Mouse (Mus musculus) thymus, postnatal 25 days (tissue): ENCODE measurements around the gene Tmed1.
"Not testable (repeated sequence)": the region's sequence is repeated elsewhere in the genome, so short reads cannot be mapped to it uniquely, and the experiment has no call there.

Experiments used
- DNase-seq: peaks from one replicate; pipeline ENCODE4 v3.0.0; 2022

Tmed1 gene

DNA sequence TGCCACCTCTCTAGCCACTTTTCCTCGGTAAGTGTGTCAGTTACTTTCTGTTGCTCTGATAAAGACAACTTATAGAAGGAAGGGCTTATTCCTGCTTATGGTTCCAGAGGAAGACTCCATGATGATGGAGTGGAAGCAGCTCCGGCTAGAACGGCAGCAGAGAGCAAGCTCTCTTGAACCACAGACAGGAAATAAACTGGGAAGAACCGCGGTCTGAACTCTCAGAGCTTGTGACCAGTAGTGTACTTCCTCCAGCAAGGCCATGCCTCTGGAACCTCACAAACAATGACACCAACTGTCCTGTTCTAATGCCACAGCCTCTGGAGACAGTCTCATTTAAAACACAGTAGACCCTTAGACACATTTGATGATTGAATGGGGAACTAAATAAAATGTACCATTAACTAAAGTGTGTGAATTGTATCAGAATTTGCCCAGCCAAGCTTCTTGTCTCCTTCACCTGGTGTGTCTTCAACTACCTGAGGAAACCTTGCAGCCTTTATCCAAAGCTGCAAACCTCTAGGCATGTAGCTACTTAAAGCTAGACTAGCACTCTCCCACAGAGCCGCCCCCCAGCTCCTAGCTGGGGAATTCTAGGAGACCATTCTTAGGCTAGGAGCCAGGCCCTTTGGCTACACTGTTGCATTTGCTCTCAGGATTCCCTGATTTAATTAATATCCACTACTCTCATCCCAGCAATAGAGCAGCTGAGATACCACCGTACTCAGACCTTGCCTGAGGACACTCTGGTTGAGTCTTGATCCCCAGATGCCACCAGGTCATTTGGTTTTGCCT lies 15.3 kb upstream of the Tmed1 start:
- peak; percentile 19 for DNase-seq

DNA sequence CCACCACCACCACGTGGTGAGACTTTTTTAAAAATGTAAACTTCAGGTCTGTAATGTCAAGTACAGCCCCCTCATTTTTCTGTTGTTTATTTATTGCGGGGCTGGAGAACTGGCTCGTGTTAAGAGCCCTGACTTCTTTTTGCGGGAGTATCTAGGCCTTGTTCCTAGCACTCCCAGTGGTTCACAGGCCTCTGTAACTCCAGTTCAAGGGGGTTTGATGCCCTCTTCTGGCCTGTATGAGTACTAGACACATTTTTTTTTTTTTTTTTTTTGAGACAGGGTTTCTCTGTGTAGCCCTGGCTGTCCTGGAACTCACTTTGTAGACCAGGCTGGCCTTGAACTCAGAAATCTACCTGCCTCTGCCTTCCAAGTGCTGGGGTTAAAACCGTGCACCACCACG lies 8.6 kb upstream of the Tmed1 start:
- DNase-seq, result not testable (repeated sequence)

DNA sequence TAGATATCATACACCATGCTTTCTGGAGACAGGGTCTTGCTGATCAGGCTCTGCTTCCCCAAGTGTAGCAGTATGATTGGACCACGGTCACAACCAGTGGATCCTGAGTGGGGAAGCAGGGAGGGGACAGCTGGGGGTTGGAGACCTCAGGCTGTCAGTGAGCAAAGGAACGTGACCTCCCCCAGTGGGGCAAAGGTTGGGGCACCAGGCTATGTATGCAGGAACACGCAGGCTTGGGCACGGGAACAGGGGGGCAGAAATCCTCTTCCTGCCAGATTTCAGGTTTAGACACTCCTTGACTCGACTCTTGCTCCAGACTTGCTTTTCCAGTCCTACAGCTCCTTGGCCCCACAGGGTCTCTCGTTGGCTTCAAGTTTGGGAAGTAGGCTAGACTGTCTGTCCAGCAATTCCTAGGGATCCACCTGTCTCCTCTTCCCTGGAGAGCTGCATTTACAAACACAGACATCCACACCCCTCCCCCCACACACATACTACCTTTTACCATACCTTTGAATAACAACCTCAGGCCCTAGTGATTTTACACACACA lies 8.0 kb upstream of the Tmed1 start:
- no peak for DNase-seq

DNA sequence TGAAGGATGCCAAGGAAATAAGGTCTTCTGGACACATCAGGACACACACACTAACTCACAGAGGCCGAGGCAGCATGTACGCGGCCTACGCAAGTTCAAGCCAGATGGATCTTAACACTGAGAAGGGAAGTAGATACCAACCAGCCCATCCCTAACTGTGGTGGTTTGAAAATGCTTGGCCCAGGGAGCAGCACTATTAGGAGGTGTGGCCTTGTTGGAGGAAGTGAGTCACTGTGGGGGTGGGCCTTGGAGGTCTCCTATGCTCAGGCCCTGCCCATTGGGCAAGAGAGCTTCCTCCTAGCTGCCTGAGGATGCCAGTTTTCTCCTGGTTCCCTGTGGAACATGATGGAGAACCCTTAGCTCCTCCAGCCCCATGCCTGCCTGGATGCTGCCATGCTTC lies 3.4 kb upstream of the Tmed1 start:
- no peak for DNase-seq

DNA sequence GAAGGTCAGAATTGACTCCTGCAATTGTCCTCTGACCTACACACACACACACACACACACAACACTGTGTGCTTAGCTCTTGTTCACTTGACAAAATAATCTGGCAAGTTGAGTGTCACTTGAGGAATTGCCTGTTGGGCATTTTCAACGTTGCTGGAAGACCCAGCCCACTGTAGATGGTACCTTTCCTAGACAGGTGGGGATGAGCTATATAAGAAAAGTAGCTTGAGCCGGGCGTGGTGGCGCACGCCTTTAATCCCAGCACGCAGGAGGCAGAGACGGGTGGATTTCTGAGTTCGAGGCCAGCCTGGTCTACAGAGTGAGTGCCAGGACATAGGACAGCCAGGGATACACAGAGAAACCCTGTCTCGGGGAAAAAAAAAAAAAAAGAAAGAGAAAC lies 1.0 kb upstream of the Tmed1 start:
- DNase-seq, result no peak

DNA sequence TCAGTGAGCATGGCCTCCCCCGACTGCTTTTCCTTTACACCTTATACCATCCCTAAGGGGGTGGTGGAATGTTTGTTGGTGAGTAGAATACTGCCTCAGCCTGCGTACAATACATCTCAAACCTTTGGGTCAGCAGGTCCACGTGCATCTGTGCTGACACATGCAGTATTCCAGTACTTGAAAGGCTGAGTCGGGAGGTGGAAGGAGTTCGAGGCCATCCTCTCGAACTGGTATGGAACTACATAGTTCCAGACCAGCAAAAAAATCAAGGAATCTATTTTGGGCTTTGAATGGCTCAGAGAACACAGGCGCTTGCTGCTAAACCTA lies 600 bp upstream of the Tmed1 start:
- DNase-seq, result no peak

DNA sequence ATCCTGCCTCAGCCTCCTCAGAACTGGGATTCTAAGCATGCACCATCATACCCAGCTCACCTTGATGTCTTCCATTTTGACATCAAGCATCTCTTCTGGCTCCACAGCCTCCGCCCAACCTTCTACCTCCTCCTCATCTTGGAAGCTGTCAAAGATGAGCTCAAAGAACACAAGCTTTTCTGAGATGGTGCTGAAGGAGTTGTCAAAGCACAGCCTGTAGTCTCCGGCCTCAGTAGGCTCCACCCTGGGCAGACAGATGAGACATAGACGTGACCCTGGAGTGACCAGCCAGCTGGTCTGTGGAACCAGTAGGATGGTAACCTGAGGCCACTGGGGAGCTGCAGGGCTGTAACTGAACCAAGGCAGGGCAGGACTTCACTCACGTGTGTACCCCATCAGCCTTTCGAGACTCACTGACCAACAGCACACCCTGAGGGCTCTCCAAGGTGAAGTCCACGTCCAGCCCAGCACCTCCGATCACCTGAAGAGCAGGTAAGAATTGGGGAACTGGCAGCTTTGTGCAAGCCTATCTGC lies 1.1 kb downstream of the Tmed1 start:
- DNase-seq, result no peak

DNA sequence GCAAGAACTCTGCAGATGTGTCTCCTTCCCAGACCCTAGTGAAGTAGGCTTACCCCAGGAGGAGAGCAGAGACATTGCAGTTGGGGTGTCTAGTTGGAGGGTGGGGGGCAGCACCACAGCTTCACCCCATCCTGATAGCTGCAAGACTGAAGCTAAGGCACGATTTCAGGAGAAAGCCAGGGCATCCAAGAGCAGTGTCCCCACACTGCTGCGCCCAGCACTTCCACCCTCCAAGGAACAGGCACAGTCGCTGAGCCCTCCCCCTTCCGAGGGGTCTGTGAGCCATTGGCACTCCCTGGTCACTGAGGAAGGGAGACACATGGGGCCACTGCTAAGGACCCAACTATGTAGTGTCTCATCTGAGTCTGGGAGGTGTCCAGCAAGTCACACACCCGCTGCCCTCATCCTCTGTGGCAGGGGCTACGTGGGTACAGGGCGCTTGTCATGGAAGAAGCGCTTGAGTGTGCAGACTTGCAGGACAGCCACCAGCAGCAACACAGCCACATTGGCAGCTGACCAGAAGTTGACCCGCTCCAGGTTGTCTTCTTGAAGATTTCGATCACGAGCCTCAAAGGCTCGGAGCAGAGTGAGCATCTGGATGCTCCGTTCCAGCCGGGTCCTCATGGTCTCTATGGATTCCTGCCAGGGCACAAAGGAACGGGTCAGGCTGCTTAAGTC lies 2.2 kb downstream of the Tmed1 start:
- DNase-seq, result no peak

DNA sequence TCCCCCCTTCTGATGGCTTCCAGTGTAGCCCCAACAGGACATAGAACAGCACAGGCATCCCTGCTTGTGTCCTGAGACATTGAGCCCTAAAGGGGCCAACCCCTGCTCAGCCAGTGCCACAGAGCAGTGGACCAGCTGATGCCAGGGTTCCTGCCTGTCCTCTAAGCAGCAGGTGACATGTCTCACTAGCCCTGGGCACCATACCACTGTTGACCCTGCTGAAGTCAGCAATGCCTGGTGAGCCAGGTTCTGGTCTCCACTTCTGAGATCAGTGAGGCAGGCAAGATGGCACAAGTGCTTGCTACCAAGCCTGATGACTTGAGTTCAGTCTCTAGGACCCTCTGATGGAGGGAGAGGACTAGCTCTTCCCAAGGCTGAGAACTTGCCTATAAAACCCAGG lies 4.3 kb downstream of the Tmed1 start:
- no peak for DNase-seq

DNA sequence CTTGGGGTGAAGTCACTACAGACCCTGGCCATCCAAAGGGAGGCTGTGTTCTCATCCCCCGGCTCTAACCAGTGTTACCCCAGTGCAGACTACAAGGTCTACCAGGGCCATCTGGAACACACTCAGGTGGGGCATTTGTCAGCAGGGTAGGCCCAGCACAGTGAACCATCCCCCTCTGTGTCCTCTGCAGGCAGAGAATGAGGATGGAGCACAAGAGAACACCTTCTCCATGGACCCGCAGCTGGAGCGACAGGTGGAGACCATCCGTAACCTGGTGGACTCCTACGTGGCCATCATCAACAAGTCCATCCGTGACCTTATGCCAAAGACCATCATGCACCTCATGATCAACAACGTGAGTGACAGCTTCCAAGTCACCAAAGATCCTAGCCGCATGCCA lies 6.7 kb downstream of the Tmed1 start:
- no peak for DNase-seq

DNA sequence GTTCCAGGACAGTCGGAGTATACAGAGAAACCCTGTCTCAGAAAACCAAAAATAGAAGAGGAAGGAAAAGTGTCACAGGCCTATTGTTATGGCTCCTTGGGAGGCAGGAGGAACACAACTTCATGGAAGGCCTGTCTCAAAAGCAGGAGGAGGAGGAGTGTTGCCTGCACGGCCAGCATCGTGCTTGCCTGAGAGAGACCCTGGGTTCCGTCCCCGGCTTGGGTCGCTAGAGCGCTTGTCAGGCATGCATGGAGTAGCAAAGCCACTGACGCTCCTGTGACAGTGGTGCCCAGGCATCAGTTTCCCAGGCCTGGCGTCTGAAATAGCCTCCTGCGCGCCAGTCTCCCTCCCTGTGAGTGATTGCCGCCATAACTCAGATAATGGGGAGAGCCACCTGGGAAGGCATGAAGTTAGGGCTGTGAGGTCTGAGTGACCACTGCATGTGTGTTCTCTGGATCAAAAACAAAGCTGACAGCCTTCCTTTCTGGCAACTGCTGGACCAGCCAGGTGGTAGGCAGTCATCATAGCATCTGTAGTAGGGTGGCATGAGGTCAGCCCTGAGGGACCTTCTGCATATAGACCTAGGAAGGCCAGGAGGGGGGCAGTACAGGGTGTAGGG lies 11.7 kb downstream of the Tmed1 start:
- DNase-seq, result no peak

DNA sequence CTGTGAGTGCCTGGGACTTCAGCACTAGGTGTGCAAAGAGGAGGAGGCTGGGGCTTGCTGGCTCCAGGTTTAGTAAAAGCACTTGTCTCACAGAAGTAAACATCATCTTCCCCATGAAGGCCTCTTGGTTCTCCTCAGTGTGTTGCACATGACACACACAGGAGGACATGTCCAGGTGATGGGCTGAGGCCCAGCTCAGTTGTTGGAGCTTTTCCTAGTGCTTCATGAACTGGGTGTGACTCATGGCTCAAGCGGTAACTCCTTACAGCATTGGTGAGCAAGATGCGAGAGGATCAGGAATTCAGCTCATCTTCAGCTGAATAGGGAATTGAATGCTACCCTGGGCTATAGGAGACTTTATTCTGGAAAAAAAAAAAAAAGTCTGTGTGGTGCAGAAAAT lies 12.4 kb downstream of the Tmed1 start:
- no peak for DNase-seq

DNA sequence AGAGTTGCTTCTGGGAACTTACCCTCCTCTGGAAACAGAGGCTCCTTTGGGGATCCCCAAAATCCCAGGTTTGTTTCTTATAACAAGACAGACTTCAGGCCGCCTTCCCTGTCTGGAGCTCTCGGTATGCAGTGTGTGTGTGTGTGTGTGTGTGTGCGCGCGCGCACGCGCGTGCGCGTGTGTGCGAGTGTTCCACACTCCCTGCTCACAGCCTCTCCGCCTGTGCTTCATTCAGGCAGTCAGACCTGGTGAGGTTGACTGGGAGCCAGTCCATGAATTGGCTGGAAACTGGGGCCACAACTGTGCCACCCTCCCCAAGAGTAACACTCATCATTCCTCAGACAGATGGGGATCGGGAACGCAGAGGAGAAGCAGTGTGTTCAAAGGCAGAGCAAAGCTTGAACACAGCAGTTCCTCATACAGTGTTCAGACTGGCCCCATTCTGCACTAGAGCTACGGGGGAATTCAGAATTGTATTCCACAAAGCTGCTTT lies 13.0 kb downstream of the Tmed1 start:
- DNase-seq, result no peak

DNA sequence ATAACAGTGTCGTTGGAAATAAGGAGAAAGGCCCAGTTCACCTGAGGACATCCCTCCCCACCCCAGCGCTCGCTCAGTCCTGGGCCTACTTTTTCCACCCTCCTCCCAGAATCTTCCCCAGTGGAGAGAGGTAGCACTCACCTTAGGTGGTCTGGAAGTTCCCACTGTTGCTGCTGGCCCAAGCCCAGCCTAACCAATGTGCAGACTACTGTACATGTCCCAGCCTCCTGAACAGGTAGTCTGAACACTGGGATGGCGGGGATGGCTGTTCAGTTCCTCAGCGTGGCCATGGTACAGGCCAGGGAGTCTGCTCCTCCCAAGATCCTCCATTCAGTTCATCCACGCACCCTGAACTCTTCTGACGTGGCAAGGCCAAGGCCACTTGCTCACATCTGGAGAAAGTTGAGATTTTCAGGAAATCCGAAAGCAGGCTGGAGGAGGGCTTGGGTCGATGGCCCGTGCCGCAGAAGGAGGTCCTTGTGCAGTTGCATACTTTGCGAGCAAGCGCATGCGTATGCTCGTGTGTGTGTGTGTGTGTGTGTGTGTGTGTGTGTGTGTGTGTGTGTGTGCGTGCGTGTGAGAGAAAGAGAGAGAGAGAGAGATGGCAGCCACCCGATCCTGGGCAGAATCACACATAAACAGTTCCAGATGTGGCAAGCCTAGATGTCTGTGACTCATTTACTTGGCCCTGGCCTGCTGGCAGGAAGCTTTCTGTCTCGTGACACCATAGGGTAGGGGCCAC lies 13.6 kb downstream of the Tmed1 start:
- no peak for DNase-seq

DNA sequence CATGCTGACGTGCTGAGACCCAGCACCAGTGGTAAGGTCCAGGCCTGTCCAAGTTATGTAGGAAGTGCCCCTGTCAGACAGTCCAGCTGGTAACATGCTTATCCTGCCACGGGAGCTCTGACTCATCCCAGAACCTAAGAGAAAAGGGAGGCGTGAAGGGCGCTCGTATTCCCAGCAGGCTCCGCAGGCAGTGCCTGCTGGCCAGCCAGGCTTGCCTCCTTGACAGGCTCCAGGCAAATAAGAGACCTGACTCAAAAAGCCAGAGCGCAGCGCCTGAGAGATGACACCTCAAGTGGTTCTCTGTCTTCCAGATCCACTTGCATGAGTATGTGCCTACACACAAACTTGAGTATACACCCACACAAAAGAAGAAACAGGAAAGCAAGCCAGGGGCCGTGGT lies 15.3 kb downstream of the Tmed1 start:
- DNase-seq, result no peak

DNA sequence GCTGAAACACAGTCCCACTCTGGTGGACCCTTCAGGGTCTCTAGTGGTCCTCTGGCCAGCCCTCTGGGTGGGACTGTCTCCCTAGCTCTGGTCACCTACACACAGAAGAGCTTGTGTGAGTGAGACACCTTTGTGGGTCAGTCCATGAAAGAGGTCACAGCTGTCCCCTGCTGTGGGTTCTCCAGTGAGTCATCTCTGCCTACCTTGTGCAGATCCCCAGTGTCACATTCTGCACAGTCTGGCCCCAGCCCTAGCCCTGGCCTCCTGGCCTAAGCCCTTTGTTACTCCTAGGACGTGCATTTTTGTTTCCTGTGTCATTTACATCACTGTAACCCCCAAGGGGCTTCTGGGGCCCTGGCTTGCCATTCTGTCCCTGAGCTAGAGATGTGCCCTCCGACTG lies 16.1 kb downstream of the Tmed1 start:
- no peak for DNase-seq

DNA sequence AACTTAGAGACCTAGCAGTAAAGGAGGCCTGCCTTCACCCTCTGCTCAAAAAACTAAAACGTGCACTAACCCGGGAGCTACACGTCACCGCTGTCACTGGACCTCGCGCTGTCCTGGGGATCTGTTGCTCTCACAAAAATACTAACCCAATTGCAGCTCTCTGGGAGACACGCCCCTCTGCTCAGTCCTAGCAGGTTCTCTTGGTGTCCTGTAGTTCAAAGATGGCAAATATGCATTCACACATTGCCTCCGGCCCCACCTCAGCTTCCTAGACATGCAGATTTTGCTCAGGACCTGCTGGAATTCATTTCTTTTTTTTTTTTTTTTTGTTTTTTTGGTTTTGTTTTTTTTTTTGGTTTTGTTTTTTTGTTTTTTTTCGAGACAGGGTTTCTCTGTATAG lies 19.4 kb downstream of the Tmed1 start:
- DNase-seq, result no peak

DNA sequence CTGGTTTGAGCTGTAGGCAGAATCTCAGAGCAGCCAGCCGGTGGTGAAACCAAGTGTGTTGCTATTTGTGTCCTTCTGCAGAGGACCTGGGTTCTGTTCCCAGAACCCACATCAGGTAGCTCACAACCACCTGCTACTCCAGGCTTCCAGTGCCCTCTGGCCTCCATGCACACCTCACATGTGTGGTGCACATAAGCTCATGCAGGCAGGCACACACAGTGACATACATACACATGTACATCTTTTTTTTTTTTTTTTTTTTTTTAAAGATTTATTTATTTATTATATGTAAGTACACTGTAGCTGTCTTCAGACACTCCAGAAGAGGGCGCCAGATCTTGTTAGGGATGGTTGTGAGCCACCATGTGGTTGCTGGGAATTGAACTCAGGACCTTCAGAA lies 21.8 kb downstream of the Tmed1 start:
- not testable (repeated sequence) for DNase-seq

DNA sequence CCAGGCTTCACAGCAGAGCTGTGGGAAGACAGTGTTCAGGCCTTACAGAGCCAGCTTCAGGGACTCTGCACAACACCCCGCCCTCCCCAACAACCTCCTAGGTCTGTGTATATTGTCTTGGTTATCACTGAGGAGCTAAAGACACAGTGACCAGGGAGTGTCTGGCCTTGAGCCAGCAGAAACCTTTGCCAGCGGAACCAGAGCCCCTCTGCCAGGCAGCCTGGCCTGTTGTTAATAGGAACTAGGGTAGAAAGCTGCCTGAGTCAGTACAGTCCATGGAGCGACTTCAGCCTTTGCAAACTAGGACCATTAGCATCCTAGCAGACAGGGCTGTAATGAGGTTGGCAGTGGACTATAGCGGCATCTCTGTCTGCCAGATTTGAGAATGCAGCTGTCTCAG lies 26.0 kb downstream of the Tmed1 start:
- no peak for DNase-seq

DNA sequence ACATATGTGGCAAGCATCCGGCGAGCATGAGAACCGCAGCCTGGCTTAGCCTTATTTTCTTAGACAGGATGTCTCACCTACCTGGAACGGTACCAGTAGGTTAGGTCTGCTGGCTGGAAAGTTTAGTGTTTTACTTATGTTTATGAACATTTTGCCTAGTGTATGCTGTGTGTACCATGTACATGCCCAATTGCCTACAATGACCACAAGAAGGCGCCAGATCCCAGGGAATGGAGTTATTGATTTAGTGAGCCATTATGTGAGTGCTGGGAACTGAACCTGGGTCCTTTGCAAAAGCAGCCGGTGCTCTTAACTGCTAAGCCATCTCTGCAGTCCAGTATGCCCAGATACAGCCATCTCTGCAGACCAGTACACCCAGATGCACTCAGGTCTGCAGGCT lies 32.3 kb downstream of the Tmed1 start:
- no peak for DNase-seq

DNA sequence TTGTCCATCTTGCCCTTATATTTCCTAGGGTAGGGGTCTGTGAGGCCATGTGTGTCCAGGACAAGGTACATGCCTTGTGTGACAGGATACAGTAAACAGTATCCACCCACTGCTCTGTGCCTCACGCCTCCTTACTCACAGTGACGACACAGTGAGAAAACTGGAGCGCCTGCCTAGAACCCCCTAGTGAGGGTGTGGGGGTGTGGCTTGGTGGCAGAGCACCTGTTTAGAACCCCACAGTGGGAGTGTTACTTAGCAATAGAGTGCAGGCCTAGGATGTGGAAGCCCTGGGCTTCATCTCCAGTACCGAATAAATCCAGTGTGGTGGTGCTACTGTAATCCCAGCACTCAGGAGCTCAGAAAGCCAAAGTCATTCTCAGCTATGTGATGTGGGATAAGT lies 37.1 kb downstream of the Tmed1 start:
- DNase-seq, result no peak

DNA sequence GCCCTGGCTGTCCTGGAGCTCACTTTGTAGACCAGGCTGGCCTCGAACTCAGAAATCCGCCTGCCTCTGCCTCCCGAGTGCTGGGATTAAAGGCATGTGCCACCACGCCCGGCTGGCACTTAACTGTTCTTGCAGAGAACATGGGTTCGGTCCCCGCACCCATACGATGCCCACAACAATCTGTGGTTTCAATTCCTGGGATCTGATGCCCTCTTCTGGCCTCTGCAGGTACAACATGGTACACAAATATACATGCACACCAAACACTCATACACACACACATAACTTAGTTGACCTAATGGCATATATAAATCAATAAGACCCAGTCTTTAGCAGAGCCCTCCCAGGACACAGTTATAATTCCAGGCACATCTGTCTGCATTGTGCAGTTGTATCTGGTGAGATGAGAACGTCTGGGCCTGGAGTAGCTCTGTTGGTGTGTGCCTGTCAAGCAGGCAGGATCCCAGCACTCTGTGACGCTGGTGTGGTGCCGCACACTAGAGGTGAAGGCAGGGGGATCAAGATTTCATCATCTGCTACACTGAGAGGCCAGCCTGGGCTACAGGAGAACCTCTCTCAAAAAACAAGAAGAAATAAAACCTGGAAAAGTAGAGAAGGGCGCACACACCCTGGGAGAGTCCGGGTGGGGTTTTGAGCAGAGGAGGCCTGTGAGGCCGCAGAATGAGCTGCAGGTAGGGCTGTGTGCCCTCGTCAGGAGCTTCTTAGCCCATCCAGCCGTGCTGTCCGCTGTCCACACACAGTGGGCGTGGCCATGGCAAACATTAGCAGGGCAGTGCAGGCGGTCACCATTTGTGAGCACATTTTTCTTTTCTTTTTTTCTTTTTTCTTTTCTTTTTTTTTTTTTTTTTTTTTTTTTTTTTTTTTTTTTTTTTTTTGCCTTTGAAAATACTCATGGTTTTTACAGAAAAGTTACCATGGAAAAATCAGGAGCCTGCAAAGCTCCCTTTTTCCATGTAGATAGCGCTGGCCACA lies 40.7 kb downstream of the Tmed1 start:
- DNase-seq, result peak; percentile 75
